Comparison of ENCODE assay signal across 12 mouse cellular contexts in genomic region chr1:98459224-98459623, GRCm38 (mm10). TPM values are rescaled to one million over a fixed set of nuclear protein-coding genes. Genes with fewer than 3 reads are reported as not detected.
"Had no signal": no experiment of that assay in that cellular context is flagged by ENCODE, and none has a peak within 500 bp of the region (broad histone marks: within the 10 kb centered on the region; RNA-seq: fewer than 3 reads in every experiment).

No protein-coding gene starts in this region.

RNA-seq across cellular contexts. Expression of gene Slco6d1, which starts 38.3 kb away (rescaled TPM):
- total RNA-seq: left cerebral cortex, adult 18-20 months; left cerebral cortex, adult 2 months; left cerebral cortex, adult 8-10 months; left cerebral cortex, postnatal 10 days; left cerebral cortex, postnatal 14 days; left cerebral cortex, postnatal 25 days; left cerebral cortex, postnatal 36 days; left cerebral cortex, postnatal 4 days; liver, adult 2 months; megakaryocyte-erythroid progenitor cell, adult 5-6 weeks; midbrain, postnatal 0 days; monocyte, adult 5-6 weeks had no signal
